Mouse (Mus musculus) right cerebral cortex, adult 18-20 months (tissue): ENCODE data around the gene Acot1.
"Not testable (repeated sequence)": the region's sequence is repeated elsewhere in the genome, so short reads cannot be mapped to it uniquely, and the experiment has no call there.

Source experiments
- DNase-seq: peaks from one replicate; pipeline ENCODE4 v3.0.0; 2022; ENCODE audit warnings: mixed read lengths

Acot1 gene

GRCm38 (mm10) chr12:84009171-84009965 lies at the start of gene Acot1:
Gene Acot1 (plus strand): TSS chr12:84009490.
- DNase-seq = peak; percentile 72

DNA sequence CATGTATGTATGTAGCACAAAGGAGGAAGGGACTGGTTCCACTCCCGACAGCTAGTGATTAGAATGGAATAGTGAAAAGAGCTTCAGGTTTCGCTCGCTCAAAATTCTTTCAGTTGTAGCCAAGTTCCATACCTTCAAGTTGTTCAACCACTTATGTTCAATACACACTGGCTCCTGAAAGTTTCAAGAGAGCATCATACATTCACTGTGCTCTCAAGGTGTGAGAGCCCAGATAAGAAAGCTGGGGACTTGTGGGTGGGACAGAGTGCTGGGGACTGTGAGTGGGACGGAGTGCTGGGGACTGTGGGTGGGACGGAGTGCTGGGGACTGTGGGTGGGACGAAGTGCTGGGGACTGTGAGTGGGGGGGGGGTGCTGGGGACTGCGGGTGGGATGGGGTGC lies 44.1 kb upstream of the Acot1 start:
- DNase-seq = no peak

DNA sequence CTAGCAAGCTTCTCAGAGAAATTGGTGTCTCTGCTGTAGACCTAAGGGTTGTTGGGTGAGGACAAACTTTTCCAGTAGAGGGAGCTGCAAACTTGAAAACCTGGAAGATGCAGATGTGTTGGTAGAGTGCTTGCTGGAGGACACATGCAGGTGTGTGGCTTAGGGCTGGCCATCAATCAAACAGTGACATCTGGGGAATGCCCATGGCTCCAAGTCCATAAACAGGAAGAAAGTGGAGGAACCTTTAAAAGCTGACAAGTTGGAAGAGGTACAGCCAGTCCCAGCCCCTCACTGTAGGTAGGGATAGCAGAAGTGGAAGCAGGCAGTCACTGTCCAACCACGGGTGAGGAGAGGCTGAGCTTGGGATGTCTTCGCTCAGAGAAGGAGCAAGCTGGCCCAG lies 37.2 kb upstream of the Acot1 start:
- DNase-seq = peak; percentile 49

- no peak for DNase-seq
Measured at GRCm38 (mm10) chr12:83978862-83979261, 30.4 kb upstream of the Acot1 start.

- DNase-seq = no peak
Measured at GRCm38 (mm10) chr12:83981615-83982014, 27.7 kb upstream of the Acot1 start.

DNA sequence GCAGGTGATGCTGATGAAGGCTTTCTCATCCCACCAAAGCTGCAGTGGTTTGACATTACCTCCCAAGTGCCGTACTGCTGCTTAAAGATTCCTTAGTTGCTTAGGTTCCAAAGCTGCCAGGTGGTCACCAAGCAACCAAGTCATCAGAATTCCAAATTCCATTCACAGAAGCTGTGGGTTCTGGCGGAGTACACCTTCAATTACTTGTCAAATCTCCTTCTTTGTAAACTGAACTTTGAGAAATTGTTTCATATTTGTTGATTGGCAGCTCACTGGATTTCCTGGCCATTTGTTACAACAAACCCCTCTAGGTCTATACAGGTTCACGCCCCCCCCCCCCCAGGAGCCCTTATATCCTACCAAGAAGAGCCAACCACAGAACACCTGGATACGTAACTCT lies 24.5 kb upstream of the Acot1 start, which contains the start of gene Heatr4:
Gene Heatr4 (minus strand): TSS at position 101 of the 400 bp plus-strand sequence.
- no peak for DNase-seq

DNA sequence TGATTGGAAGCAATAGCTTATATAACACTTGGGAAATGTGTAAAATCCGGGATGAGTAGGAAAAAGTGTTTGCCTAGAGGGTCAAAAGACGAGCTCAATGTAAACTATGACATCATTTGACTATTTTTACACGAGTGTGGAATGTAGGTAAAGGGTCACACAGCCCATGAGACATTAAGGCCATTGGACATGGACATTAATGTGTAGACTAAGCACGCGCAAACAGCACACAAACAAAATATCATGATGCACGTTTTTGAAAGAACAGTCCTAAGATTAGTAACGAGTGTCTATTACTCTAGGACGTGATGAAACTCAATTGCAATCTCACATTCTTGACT lies 22.1 kb upstream of the Acot1 start:
- DNase-seq = no peak

DNA sequence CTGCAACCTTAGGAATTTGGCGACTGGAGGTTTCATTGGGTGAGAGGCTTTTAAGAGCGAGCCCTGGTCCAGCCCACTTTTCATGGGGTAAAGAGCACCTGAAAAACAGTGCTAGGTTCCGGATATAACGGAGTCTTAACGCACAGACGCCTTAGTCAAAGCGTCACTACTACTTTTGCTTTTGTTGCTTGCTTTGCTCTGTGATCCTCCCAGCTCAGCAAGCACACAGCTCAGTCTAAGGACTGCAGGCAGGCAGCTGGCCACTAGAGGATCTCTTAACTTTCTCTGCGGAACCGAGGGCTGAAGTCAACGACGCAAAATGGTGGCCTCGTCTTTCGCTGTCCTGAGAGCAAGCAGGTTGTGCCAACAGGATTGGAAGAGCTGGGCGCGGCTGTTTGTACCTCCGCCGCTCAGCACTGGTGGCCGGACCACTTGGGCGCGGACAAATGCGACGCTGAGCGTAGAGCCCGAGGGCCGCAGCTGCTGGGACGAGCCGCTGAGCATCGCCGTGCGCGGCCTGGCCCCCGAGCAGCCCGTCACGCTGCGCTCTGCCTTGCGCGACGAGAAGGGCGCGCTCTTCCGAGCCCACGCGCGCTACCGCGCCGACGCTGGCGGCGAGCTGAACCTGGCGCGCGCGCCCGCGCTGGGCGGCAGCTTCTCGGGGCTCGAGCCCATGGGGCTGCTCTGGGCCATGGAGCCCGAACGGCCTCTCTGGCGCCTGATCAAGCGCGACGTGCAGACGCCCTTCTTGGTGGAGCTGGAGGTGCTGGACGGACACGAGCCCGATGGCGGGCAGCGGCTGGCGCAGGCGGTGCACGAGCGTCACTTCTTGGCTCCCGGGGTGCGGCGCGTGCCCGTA lies 21.5 kb upstream of the Acot1 start, which contains the start of gene Acot2:
Gene Acot2 (plus strand): TSS at position 279 of the 859 bp plus-strand sequence.
- peak; percentile 82 for DNase-seq

DNA sequence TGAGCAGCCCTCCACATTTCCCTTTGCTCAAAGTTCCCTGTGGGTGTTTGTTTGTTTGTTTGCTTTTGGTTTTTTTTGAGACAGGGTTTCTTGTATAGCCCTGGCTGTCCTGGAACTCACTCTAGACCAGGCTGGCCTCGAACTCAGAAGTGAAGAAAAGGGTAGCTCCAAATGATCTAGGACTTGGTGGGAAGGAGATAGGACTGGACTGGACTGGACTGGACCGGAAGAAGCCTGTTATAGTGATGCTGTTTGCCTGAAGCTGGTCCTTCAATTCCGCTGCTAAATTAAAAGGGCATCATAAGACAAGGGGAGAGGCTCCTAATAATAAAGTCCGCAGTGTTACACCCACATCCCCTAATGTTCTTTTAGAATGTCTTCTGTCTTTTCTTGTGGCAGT lies 20.8 kb upstream of the Acot1 start:
- DNase-seq = no peak

GRCm38 (mm10) chr12:83989378-83989777 lies 19.9 kb upstream of the Acot1 start:
- DNase-seq = no peak

DNA sequence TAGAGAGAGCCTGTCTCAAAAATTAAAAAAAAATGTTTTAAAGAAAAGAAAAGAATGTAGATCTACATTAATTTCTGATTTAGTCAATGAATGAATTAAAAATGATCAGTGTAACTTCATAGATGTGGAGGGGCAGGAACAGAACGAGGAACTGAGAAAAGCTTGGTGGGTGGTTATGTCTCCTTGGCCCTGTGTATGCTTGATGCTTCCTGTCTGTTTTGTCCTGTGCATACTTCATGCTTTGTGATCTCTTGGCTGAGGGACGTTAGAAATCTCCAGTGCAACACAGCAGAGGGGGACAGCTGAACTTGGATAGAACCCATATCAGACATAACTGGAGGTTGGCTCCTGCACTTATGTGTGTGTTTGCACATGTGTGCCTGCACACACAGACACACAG lies 12.1 kb upstream of the Acot1 start:
- DNase-seq = no peak

DNA sequence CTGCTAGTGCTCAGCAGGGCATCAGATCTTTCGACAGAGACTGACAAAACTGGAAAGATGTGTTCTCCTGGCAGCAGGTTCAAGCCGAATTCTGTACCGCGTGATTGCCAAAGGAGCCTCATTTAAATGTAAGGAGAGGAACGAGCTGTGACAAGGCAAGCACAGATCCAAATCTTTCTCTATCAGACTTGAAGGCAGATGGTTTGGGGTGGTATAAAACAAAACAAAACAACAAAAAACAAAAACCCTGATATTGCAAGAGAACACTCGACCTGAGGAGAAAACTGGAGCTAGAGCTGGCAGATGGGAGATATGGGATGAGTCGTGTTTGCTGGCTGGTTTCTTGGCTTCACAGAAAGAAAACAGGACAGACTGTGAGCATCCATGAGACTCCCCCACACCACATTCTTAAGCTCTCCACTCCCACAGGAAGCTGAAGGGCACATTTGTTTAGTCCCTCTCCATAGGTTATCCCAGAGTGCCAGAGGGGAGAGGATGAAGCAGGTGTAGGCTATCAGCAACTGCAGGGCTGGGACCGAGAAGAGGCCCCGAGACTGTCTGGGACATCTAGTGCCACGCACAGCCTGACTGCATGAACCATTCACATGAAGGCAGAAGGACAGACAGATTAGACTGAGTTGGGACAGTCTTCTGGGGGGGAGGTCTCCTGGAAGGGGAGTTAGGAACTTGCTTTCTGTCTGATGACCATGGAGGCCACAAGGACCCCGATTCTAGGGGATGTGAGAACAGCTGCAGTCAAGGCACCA lies 10.8 kb upstream of the Acot1 start:
- no peak for DNase-seq

GRCm38 (mm10) chr12:83999237-83999636 lies 10.1 kb upstream of the Acot1 start:
- DNase-seq = not testable (repeated sequence)

DNA sequence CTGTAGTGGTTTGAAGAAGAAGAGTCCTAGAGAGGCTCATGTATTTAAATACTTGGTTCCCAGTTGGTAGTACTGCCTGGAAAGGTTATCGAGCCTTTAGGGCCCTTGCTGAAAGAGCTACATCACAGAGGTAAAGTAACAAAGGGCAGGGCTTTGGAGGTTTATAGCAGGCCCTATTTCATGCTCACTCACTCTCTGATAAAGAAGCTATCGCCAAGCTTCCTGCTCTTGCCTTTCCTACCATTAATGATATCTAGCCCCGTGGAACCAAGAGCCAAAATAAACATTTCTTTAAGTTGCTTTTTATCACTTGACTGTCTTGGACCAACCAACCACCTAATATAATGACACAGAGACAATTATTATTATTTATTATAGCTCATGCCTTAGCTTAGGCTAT lies 8.9 kb upstream of the Acot1 start:
- no peak for DNase-seq

- DNase-seq = no peak
Measured at GRCm38 (mm10) chr12:84003866-84004265, 5.4 kb upstream of the Acot1 start.

- no peak for DNase-seq
Measured at GRCm38 (mm10) chr12:84008251-84008650, 1.0 kb upstream of the Acot1 start.

GRCm38 (mm10) chr12:84008729-84009128 lies 561 bp upstream of the Acot1 start:
- DNase-seq = no peak

DNA sequence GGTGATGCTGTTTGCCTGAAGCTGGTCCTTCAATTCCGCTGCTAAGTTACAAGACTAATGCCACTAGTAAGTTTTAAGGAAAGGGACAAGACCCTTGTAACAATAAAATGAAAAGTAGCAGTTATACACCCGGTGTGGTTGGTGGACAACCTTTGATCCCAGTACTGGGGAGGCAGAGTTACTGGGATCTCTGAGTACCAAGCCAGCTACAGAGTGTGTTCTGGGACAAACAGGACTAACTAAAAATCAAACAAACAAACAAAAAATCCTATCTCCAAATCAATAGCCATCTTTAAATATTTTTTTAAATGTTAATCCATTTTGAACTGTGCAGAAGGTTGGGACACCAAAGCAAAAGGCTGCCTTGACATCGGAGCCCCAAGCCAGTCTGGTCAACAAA lies 911 bp downstream of the Acot1 start:
- no peak for DNase-seq

- peak; percentile 75 for DNase-seq
Measured at GRCm38 (mm10) chr12:84011251-84012040, 2.2 kb downstream of the Acot1 start.

- no peak for DNase-seq
Measured at GRCm38 (mm10) chr12:84013130-84013529, 3.8 kb downstream of the Acot1 start.

DNA sequence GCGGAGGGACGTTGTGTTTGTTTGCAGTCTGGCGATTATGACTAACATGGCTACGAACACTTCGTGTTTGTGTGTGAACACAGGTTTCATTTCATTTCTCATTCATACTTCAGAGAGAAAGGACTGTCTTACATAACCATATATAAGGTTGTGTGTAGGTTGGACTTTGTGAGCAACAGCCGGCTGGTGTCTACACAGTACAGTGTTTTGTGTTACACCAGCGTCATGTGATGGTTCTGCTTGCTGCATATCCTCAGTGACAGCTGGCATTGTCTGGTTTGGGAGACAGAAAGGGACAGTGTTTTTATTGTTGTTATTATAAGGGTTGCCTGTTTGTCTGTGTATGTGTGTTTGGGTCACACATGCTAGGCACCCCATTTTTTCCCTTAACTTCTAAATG lies 4.4 kb downstream of the Acot1 start:
- peak; percentile 42 for DNase-seq

- DNase-seq = not testable (repeated sequence)
Measured at GRCm38 (mm10) chr12:84020528-84020927, 11.2 kb downstream of the Acot1 start.
